Mouse (Mus musculus) adrenal gland, postnatal 14 days (tissue): ENCODE results near the gene Klhl29. TPM values are rescaled to one million over a fixed set of nuclear protein-coding genes. Genes with fewer than 3 reads are reported as not detected.

Experiments
- DNase-seq: peaks from one replicate; pipeline ENCODE4 v3.0.0; 2021; ENCODE audit warnings: mixed read lengths
- total RNA-seq: library from RNA; stranded (reverse); gene quantifications from 2 replicates; pipeline ENCODE4 v1.2.3, GENCODE M21; 2021

The Klhl29 gene
- total RNA-seq, 1 experiment from 2014 or later, result 10.4 TPM

DNA sequence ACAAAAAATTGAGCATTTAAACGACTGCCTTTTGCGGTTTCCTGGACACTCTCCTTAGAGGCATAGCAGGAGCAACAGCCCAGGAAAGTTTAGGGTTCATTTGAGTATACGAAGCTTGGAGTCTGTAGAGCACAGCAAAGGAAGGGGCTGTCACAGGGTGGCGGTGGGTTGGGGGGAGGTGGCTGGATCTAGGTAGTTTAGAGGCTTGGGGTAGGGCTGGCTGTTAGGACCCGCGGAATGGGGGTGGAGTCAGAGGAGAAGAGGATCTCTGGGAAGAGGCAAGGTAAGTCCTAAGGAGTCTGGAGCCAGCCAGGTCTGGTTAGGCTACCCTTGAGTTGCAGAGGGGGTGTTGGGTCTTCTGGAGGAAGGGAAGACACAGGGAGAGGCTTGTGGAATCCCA is 255.2 kb downstream of the Klhl29 start:
- no peak for DNase-seq

DNA sequence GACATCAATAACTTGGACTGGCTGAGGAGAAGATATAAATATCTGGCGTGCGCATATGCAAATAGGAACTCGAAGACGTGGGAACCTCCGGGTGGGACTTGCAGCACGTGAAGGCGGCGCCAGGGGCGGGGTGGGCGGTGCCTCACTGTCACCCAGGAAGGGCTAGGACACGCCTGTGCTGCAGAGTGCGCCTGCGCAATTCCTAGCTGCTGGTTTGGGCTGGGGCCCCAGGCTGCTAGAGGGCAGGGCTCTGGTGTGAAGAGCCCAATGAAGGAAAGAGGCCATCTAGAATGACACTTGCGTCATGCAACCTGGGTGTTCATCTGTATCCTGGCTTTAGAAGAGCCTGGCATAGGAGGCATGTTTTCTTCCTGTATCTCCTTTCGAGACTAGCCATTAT is 255.8 kb downstream of the Klhl29 start:
- peak; percentile 96 for DNase-seq

DNA sequence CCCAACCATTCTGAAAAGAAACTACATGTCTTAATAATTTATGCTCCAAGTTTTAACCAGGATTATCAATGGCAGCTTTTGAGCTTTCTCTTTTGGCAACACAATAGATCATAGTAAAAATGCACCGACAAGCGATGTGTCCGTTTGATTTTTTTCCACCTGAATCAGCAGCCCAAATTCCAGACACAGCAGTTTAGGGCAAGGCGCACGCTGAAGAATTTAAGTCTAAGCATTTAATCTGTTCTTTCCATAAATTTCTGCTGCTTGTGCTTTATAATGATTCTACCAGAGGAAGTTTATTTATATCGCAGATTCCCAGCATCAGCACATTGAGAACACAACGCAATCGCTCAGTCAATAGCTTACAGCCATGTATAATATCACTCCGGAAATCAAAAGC is 256.2 kb downstream of the Klhl29 start:
- DNase-seq, result no peak

DNA sequence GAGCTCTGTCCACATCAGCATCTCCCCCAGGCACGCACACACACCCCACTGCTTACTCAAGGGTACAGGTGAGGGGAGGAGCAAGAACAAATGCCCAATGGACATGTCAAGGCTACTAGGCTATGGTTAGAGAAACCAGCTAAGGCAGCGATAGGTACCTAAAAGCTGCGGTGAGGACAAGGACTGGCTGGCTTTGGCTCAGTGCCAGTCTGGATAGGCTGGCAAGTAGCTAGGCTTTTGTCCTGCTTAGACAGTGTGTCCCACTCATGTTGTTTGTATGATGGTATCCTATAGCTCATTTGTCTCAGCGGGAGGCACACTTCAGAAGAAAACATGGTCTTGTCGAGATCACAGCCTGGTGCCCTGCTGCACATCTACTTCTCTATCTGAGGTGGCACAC is 258.9 kb downstream of the Klhl29 start:
- no peak for DNase-seq

DNA sequence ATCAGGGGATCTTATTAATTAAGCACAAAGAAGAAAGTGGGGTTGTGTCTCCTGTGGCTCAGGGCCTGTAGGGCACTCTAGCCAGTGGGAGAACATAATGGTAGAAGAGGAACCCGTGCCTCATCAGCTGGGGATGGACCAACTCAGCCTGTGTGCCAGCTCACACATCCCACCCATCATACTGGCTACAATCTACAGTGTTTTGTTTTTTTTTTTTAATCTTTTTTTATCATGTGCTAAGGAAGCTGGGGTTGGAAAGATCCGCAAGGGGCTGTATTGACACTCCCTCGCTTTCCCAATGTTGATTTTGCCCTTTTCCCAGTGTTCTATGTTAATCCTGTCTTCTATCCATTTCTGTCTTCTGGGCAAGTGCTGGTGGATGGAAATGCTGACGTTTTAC is 260.9 kb downstream of the Klhl29 start:
- no peak for DNase-seq

DNA sequence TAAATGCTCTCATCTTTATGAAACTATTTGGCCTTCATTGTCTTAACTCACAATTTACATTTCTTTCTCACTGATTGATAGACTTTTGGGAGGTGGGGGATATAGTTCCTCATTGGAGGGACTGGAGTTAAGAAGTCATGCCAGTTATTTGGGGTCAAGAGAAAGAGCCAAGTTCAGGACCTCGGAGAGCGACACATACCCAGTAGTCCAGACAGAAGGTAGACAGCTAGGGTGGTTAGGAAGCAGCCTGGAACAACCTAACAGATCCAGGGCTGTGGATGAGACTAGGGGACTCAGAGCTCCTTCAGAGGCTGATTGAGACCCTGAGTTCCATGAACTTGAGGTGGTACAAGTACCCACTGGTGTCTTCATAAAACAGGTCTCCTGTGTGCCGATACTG is 264.1 kb downstream of the Klhl29 start:
- DNase-seq, result peak; percentile 49

DNA sequence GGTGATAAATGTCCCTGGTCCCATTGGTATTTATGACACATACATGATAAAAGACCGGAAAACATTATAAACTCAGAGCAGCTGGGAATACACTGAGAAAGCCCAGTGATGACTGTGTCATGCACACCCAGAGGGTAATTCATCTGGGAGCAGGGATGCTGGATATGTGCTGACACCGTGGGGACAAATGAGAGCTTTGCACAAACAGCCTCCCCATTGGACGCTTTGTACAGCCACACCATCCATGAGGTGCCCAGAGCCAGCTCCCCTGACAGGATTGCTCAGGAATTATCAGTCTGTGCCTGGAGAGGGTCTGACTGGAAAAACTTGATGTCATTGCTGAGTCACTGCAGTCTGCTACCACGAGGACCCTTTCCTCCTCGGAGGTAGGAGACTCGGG is 266.9 kb downstream of the Klhl29 start:
- peak; percentile 19 for DNase-seq

DNA sequence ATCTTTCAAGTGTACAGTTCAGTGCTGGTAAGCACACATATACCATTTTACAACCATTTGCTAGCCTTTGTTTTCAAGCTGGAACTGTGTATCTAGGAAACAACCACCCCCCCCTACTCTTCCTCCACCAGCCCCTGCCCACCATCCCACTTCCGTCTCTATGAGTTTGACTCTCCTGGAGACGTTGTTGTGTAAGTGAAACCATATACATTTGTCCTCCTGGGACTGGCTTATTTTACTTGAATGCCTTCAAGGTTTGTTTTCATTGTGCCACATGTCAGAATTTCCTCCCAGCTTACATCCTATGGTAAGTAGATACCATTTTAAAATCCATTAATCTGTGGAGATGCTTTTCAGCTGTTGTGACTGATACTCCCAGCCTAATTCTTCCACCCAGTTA is 267.7 kb downstream of the Klhl29 start:
- DNase-seq, result no peak

DNA sequence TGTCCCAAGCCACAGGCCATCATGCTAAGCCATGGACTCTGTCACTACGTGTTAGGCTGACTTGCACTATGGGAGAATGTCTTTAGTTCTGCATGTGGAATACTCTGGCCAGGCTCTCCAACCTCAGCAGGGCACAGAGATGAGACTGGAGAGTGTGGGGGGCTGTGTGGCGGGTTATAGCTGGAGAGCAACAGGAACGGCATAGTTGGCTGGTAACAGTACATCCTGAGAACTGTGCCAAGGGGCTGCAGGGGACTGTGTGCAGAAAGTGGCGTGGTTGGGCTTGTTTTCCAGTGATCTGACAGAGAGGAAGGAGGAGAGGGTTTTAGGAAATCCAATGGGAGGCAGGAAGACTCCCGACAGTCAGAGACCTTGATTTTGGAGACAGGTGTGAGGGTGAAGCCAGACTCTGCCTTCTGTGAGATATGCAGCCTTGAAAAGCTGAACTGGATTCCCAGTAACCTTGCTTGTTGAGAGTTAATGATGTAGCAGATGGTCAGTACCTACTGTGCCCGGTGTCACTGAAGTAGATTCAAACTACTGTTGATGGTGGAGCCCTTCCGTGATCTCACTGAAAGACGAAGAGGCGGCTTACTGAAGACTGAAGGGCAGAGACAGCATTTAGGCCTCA is 270.9 kb downstream of the Klhl29 start:
- DNase-seq, result no peak

DNA sequence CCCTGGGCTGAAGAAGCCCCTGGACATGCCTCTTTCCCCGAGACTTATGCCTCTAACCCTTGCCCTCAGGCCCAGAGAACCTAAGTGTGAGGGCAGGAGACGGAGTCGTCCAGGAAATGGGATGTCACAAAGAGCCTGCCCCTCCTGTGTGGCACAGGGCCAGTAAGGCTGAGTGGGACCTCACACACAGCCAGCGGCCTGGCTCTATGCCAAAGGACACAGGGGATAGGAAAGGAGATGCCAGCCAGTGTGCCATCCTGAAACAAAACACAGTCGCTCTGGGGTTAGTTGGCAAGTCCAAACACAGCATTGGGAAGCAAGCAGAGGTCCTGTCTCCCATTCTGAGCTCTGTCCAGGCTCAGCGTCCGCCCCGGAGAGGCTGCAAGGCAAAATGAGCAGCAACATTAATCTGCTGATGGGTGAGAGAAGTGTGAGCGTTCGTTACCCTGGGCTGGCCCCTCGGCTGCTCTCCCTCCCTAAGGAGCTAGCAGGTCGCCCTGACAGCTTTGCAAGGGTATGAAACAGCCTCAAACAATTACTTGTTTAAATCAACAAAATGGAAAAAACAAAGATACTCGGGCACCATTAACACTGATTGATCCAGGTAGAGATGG is 274.0 kb downstream of the Klhl29 start:
- DNase-seq, result peak; percentile 81

DNA sequence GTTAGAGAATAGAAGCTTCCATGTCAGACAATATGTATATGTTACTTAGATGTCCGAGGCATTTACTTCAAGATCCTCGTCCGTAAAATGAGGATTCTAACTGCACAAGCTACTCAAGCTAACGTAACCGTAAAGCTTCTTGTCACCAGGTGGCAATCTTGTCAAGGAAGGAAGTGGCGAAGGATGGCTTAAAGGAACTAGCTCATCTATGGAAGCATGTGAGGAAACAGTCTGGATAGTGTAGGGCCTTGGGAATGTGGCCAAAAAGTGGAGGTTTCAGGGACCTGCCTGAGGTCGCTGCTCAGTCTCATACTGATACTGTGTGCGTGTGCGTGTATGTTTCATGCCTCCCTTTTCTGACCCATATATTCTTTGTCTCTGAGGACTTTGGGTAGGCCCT is 275.9 kb downstream of the Klhl29 start:
- DNase-seq, result peak; percentile 71

DNA sequence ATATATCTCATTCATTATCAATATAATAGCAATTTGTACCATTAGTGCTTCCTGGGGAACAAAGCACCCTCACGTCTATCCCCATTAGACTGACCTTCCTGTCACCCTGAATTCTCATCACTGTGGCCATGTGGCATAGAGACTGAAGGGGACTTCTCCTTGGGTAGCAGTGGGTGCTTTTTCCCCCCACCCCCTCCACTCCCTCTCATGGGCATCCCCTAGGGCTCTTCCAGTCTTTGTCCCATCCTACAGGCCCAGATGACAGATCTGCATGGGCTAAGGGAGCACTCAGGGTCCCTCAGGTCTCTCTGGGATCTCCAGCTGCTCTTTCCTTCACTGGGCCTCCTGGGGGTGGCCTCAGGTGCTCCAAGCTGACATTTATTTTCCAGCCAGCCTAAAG is 286.8 kb downstream of the Klhl29 start:
- no peak for DNase-seq

DNA sequence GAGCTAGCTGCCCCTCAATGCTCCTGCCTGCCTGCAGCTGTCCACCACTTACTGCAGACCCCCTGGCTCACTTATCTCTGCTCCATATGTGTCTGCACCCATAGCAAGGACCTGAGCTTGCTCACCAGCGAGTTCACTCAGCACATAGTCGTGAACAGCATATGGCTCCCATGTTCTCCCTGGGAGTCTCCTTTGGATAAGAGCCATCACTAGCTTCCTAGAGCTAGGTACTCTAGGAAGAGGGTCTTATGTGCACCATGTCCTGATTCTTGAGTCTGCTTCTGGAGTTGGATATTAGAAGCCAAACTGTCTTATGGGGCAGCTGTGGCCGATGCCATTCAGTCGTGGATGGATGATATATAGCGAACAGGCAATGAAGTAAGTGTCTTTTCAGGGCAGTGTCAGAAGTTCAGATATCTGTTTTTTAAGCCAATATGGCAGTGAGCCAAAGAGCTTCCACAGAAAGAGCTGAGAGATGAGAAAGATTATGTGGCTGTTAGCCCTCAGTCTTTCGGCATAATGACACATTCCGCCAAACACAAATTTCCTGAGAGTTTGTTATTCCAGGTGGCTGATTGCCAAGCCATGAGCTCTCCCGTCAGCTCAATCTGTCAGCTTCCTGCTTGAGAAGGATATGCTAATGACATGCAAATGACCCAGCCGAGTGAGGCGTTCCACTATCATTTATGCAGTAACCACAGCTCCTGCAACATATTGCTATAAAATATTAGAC is 287.5 kb downstream of the Klhl29 start:
- peak; percentile 47 for DNase-seq

DNA sequence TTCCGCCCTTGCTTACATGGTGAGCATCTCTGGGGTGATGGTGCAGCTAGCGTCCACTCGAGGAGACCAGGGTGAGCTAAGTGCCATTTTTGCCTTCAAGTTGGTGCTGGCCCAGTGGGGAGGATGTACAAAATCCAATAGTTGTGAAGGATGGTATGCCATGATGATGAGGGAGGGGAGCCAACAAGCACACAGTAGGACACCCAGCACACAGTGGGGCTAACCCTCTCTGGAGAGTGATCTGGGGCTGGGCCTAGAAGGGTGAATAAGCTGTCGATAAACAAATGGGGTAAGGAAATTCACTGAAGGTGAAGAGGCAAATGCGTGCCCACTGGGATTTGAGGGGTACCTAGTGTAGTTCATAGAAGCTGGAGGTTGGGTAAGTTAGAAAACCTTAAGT is 290.8 kb downstream of the Klhl29 start:
- no peak for DNase-seq

DNA sequence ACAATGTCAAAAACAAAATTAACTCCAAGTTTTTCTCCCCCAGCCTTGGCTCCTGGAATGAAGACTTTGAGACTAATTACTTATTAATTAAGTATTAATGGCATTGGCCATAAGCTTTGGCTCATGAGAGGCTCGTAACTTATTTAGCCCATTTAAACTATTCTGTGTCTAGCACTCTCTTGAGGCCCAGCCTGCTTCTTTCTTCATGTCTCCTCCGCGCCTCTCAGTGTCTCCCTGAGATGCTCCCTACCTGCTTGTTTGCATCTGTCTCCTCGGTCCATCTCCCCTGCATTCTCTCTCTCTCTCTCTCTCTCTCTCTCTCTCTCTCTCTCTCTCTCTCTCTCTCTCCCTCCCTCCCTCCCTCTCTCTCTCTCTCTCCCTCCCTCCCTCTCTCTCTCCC is 294.0 kb downstream of the Klhl29 start:
- DNase-seq, result no peak

DNA sequence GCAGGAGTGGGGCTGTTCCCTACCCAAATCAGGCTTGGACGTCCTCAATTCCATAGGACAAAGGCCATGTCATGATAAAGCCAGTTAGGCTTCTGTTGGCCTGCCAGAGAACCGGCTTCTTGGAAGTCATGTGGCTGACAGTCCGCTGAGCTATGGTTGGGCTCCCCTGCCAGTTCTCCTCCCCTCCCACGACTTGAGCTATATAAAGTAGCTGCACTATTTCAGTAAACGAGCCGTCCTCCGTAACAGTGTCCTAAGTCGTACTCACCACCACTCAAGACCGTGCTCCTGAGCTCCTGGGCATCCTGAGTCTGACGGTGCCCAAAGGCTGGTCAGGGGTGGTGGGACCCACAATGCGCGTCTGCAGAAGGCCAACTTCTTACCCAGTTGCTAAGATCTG is 302.3 kb downstream of the Klhl29 start:
- no peak for DNase-seq

DNA sequence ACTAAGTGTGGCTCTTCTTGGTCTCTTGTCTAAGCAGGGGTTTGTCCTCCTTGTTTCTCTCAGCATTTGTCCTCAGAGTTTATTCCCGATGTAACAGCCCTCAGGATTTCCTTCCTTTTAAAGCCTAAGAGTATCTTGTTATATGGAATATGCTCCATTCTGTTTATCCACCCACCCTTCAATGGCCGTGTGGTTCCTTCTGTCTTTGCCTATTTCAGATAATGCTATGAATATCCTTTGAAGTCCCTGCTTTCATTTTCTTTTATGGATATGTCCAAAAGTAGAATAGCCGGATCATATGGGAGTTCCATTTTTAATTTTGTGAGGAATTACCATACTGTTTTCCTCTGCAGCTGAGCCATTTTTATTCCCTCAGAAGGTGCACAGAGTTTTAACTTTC is 305.4 kb downstream of the Klhl29 start:
- no peak for DNase-seq

DNA sequence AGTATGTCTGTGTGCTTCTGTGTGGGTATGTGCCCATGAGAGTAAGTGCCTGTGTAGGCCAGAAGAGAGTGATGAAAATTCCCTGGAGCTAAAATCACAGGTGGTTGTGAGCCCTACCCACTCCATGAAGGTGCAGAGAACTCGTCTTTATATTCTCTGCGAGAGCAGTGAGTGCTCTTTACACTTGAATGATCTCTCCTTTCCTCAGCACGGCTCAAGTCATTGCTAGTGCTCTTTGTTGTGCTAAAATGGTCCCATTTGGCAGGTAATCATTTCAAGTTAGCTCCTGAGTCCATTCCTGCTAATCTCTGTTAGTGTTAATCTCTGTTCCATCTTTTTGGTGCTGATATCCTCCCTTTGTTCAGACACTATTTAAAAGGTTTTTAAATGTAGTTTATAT is 307.9 kb downstream of the Klhl29 start:
- DNase-seq, result no peak

DNA sequence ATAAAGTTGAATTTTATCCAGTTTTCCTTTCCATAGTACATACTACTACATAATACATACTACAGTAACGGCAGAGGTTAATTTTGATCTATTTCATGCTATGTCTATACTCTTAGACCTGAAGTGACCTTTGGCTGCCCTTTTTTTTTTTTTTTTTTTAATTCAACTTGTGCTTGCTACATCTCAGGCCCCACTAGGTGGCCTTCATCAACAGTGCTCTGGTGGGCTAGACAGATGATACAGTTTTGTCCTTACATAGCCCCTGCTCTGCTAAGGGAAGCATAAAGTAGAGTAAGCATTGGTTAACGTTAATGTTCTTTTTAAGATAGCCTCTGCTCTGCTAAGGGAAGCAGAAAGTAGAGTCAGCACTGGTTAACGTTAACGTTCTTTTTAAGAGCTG is 327.4 kb downstream of the Klhl29 start:
- DNase-seq, result no peak

DNA sequence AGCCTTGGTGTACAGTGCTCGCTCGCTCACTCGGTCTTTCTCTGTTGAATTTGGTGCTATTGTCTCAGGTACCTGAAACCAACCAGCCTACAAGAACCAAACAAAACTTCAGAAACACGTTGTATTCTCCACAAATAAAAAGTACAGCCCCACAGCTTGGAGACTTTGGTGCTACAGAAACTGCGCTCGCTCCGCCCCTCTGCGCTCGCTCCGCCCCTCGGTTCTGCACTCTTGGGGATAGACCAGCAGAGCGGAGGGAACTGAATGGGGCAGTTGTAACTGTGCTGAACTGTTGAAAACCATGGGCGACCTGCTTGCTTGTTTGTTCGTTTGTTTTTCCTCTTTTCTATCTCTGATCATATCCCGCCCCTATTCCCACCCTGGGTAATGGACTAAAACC is 331.3 kb downstream of the Klhl29 start:
- DNase-seq, result no peak

DNA sequence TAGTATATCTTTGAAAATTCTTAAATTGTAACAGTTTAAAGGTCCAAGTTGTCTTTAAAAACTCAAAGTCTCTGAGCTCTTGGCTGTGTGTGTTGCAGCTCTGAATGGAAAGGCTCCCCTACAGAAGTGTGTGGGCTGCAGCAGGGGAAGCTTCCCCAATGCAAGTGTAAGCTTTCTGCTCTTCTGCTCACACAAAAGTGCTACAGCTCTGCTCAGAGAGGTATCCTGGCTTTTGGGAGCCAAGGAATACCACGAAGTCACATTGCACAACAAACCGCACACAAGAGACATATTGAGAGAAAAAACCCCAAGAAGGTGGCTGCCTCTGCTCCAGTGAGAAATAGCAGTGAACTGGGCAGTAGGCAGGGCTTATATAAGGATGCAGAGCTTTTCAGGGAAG is 337.5 kb downstream of the Klhl29 start:
- no peak for DNase-seq

DNA sequence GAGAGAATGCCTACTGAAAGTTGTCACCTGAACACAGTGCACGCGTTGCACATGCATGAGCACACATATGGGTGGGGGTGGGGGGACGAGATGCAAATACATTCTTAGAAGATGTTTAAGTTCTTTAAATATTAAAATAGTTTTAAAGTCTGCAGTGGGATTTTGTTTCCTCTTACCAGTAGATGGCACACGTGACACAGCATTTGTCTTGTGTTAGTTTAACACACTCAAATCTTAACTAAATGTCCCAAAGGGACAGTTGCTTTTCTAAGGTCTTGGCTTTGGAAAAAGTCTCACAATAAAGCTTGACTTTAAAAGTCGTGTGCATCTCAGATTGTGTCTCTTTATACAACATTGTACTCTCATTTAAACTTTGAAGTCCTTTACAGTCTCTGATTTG is 346.4 kb downstream of the Klhl29 start:
- DNase-seq, result no peak
